Mouse (Mus musculus): ENCODE data around the gene Coq2.
A peak's percentile ranks its signal among the peaks of the same experiment; 100 is the strongest.

The Coq2 gene

GRCm38 (mm10) chr5:100663011-100663410 is 11.9 kb downstream of the Coq2 start:
- peak; percentile 91 for DNase-seq (ENCODE audit: low read depth, low spot score)

- peak; percentile 69 for DNase-seq (ENCODE audit: low read depth, low spot score)
These were observed 16.5 kb downstream of the Coq2 start for GRCm38 (mm10) chr5:100658460-100658859.

- peak; percentile 89 for DNase-seq (ENCODE audit: low read depth, low spot score)
These were observed 18.6 kb downstream of the Coq2 start for GRCm38 (mm10) chr5:100656352-100656751.

GRCm38 (mm10) chr5:100652327-100652726 is 22.6 kb downstream of the Coq2 start:
- DNase-seq (ENCODE audit: low read depth, low spot score) = no peak

- DNase-seq (ENCODE audit: low read depth, low spot score) = no peak
These were observed 23.5 kb downstream of the Coq2 start for GRCm38 (mm10) chr5:100651486-100651885.

- no peak for DNase-seq (ENCODE audit: low read depth, low spot score)
These were observed 24.0 kb downstream of the Coq2 start for GRCm38 (mm10) chr5:100650969-100651368.

- DNase-seq (ENCODE audit: low read depth, low spot score) = no peak
These were observed 26.4 kb downstream of the Coq2 start for GRCm38 (mm10) chr5:100648546-100648945.

GRCm38 (mm10) chr5:100648046-100648445 is 26.9 kb downstream of the Coq2 start:
- no peak for DNase-seq (ENCODE audit: low read depth, low spot score)

- no peak for DNase-seq (ENCODE audit: low read depth, low spot score)
These were observed 28.4 kb downstream of the Coq2 start for GRCm38 (mm10) chr5:100646558-100646957.

- DNase-seq (ENCODE audit: low read depth, low spot score) = peak; percentile 80
These were observed 30.9 kb downstream of the Coq2 start for GRCm38 (mm10) chr5:100643991-100644535.

- DNase-seq (ENCODE audit: low read depth, low spot score) = no peak
These were observed 31.5 kb downstream of the Coq2 start for GRCm38 (mm10) chr5:100643253-100643990.

GRCm38 (mm10) chr5:100642316-100642715 is 32.6 kb downstream of the Coq2 start:
- DNase-seq (ENCODE audit: low read depth, low spot score) = no peak

GRCm38 (mm10) chr5:100638483-100638882 is 36.5 kb downstream of the Coq2 start:
- no peak for DNase-seq (ENCODE audit: low read depth, low spot score)

GRCm38 (mm10) chr5:100636794-100637544 is 38.0 kb downstream of the Coq2 start:
- DNase-seq (ENCODE audit: low read depth, low spot score) = no peak

- no peak for DNase-seq (ENCODE audit: low read depth, low spot score)
These were observed 39.0 kb downstream of the Coq2 start for GRCm38 (mm10) chr5:100635908-100636307.

GRCm38 (mm10) chr5:100634885-100635478 is 40.0 kb downstream of the Coq2 start:
- peak; percentile 67 for DNase-seq (ENCODE audit: low read depth, low spot score)

GRCm38 (mm10) chr5:100632540-100633129 is 42.3 kb downstream of the Coq2 start:
- DNase-seq (ENCODE audit: low read depth, low spot score) = no peak

- no peak for DNase-seq (ENCODE audit: low read depth, low spot score)
These were observed 46.1 kb downstream of the Coq2 start for GRCm38 (mm10) chr5:100628807-100629206.

GRCm38 (mm10) chr5:100626526-100626925 is 48.4 kb downstream of the Coq2 start:
- no peak for DNase-seq (ENCODE audit: low read depth, low spot score)

GRCm38 (mm10) chr5:100624743-100625360 is 50.1 kb downstream of the Coq2 start:
- no peak for DNase-seq (ENCODE audit: low read depth, low spot score)

GRCm38 (mm10) chr5:100622509-100623163 is 52.3 kb downstream of the Coq2 start:
- no peak for DNase-seq (ENCODE audit: low read depth, low spot score)

All from A20 (cell line).